Mouse (Mus musculus) MEL (cell line): ENCODE data around the gene Sh3bp4.

Source experiments
- CTCF ChIP-seq, 3 experiments: IDR thresholded peaks in 2 of 3; conservative IDR thresholded peaks in 1 of 3; 2 replicates each; pipeline ENCODE4 v1.5.1; 2011 to 2012; ENCODE audit warnings: low read length in 3 of 3, low read depth in 2 of 3, mild to moderate bottlenecking in 2 of 3, improper control_type of control experiment in 1 of 3, inconsistent platforms in 1 of 3, mixed read lengths in 1 of 3, moderate library complexity in 1 of 3; ENCODE audit not compliant: control insufficient read depth in 1 of 3, insufficient read depth in 1 of 3, poor library complexity in 1 of 3, severe bottlenecking in 1 of 3
- MAX ChIP-seq: IDR thresholded peaks from 2 replicates; pipeline ENCODE4 v1.6.1; 2011; ENCODE audit warnings: low read length, improper control_type of control experiment

DNA sequence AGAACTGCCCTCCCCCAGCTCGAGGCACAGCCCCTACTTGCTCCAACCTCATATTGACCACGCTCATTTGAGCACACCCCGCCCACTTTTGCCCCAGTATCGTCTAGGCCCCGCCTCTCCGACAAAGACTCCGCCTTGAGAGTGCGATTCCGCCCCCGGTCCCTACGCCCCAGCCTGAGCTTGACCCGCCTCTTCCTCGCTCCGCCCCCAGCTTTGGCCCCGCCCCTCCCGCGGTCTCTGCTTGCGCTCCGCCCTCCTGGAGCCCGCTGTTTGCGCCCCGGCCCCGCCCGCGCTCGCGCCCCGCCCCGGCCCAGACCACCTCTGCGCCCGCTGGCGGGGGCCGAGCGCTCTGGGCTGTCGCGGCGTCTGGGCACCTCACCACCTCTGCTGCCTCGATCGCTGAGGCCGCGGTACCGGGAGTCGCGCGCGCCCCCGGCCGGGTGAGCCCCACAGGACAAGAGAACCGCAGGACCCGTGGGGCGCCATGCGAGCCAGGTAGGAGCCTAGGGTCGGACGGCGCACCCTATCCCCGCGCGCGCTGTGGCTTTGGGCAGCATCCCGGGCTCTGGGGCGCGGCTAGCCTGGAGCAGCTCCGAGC is at the start of gene Sh3bp4:
- no peak for TF ChIP-seq CTCF (IDR thresholded peaks at IDR 0.05 in 2 of 3, conservative IDR thresholded peaks at IDR 0.05 in 1 of 3; ENCODE audit: control insufficient read depth in 1 of 3, insufficient read depth in 1 of 3, low read depth in 2 of 3, low read length in 3 of 3, poor library complexity in 1 of 3, severe bottlenecking in 1 of 3)
- no peak for TF ChIP-seq MAX
